Mouse (Mus musculus): ENCODE data around the gene Ly6g5b.
"Not testable (repeated sequence)": the region's sequence is repeated elsewhere in the genome, so short reads cannot be mapped to it uniquely, and the experiment has no call there.

Gene Ly6g5b

DNA sequence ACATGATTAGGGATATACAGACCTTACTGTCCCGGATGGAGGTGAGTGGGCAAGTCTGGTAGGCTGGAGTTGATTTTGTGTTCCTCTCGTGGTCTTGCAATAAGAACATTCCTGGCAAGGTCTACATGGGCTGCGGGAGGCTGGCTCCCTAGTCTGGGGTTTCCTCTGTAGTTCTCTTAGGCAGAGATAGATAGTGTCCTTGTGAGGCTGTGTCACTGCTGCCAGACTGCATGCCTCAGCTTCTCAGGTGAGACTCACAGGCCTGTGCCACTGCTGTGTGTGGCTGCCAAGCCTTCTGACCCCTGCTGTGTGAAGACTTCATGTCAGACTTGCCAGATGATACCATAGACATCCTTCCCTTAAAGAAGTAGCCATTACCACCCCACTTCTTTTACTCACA lies 24.0 kb upstream of the Ly6g5b start:
- DNase-seq, result no peak

DNA sequence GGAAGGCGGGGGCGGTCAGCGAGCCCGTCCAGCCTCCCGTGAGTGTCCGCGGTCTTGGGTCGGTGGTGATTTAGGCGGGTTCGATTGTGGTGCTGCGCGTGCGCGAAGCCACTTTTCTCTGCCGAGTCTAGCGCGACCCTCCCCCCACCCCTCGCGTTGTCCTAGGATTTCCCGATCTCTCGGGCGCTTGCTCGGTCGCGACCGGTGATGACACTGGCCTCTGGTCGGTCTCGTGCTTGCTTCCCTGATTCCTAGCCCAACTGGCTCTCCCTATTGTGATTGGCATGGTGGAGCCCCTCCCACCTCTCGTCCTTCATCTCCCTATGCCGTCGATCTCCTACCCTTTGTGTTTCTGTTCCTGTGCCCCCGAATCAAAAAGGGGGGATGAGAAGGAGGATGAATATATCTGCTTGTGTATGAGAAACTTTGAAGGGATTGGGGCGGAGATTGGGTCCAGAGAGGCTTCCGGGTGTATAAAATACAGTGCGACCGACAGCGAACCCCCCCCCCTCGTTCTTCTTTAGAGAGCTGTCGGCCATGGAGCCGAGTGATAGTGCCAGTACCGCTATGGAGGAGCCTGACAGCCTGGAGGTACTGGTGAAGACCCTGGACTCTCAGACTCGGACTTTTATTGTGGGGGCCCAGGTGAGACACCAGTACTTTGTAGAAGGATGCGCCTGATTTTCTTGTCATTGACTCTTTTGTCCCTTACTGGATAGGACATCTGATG lies 20.5 kb upstream of the Ly6g5b start:
- no peak for DNase-seq

DNA sequence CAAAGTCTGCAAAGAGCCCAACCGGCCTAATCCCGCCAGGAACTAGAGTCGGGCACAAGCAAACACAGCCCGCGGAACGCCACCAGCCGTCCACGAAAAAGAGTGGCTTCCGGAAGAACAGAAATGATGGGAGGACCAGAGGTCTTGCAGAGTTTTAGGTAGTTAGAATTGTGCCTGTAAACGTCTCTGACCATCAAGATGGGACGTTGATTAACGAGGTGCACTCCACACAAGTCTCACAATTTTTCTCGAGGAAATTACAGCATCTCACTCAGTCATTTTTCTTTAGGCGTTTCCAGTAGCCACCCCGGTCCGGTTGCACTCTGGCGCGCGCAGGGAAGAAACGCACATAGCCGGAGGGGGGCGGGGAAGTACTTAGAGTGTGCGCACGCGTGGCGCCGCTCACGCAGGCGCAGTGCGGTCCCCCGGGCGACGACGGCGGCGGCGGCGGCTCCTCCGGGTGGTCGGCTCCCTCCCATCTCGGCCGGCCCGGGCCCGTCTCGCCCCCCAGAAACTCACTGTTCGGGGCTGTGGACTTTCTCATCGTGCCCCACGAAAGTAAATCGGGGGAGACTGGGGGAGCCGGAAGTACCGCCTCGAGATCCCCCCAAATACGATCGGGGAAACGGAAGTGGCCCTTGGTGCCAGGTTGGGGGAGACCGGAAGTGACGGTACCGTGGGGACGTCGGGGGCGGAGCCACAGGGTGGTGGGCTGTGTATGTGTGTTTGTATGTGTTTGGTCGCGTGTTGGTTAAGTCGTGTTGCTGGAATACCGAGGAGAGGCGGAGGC lies 19.8 kb upstream of the Ly6g5b start, which contains the start of gene Bag6:
TSS of gene Bag6 (plus strand) at position 378 of the 790 bp plus-strand sequence.
- peak; percentile 100 for DNase-seq

DNA sequence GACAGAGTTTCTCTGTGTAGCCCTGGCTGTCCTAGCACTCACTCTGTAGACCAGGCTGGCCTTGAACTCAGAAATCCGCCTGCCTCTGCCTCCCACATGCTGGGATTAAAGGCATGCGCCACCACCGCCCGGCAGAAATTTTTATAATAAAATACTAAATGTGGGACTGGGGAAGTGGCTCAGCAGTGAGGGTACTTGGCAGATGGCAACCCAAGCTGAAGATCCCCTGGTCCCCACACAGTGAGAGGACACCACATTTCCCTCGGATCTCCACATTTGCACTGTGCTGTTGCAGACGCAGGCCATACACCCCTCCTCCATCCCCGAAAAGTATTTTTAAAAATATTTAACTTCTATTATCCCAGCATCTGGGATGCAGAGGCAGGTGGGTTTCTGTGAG lies 18.3 kb upstream of the Ly6g5b start:
- no peak for DNase-seq

DNA sequence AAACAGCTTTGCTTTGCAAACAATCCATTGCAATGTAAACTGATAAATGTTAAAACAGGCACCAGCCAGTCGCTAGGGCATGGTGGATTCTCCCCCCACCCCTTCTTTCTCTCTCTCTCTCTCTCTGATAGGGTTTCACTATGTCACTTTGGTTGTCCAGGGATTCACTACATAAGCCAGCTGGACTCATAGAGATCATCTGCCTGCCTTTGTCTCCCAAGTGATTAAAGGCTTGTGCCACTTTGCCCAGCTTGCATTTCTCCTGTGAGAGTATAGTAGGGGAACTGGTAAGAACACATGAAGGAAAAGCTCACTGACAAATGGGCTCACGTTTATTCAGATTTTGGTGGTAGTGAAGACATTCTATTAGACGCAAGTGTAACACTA lies 16.9 kb upstream of the Ly6g5b start:
- DNase-seq, result no peak

DNA sequence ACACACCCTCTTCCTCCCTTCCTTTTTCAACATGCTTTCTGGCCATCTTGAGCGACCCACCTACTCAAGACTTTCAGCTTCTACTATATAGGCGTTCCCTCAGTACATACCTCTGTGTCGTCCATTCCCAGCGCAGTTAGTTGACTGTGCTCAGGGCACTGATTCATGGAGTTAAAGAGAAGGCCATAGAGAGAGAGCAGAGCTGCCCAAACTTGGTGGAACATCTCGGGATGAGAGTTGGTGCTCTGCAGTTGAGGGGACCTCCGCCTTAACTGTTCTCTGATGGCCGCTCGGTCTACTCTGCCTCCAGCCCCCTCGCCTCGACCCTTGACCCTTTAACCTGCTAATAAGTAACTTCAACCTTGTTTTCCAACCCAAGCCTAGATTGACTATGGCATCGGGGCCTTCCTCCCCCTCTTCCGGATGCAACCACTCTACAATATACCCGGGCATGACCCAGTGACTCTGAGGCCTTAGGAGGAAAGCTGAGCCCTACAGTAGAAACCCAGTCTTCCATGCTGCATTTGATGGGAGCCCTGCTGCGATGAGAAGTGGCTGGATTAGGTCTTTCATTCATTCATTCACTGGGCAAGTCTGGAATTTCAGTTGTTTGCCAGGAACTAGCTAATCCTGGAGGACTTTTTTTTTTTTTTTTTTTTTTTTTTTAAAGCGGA lies 16.4 kb upstream of the Ly6g5b start, which contains the start of gene Apom:
TSS of gene Apom (minus strand) at position 551 of the 674 bp plus-strand sequence.
- DNase-seq, result peak; percentile 91

DNA sequence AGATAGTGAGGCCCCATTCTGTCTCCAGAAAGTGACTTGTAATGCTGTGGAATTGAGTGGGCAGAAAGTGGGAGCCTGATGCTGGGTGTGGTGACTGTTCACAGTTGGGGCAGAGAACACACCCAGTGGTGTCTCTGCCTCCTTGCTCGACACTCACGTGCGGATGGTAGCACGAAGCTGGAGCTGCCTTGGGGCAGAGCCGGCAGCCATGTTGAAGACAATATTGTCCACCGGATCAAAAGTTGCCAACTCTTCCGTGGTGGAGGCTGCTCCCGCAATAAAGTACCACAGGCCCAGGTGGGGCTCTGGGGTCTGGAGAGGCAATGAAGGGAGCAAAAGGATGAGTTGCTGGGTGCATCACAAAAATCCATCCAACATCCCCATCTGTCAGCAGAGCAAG lies 15.8 kb upstream of the Ly6g5b start:
- DNase-seq, result peak; percentile 90

DNA sequence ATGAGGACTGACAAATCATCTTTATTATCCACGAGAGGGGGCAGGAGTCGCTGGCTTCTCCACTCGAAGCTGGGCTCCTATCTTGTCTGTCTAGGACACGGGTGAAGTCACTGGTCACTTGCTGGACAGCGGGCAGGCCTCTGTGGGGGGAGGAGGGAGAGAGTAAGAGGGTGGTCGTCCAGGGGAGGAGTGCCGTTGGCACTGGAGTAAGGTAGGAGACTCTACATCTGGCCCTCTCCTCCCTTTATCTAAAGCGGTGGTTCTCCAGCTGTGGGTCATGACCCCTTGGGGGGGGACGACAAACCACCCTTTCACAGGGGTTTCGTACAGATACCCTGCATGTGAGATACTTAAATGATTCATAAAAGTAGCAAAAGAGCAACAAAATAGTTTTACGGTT lies 13.8 kb upstream of the Ly6g5b start:
- no peak for DNase-seq

DNA sequence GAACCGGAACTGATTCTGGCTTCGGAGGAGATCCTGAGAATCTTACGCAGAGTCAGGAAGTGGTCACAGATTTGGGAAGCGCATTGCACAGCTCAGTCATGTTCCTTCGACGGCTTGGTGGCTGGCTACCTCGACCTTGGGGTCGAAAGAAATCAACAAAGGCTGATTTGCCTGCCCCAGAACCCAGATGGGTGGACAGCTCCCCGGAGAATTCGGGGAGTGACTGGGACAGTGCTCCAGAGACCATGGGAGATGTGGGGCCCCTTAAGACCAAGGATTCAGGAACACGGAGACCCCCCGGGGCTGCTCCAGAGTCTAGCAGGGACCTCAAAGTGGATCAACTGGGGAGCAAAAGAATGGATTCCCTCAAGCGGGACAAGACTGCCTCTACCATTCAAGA lies 11.8 kb upstream of the Ly6g5b start:
- DNase-seq, result no peak

DNA sequence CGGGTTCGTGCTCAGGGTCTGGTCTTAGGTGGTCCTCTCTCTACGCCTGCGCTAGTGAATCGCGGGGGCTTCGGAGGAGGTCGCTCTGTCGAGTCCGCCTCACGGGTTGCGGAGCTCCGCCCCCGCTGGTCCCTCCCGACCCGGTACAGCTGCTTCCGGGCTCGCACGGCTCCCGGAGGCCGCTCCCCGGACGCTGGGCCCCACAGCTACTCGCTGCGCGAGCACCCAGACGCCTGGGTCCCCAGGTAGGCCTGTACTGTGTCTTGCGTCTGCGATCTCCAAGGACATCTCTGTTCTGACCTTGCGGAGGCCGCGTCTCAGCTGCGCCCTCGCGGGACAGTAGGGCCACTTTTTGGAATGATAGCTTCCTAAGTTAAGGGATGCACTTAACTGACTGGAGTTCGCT lies 11.0 kb upstream of the Ly6g5b start, which contains the start of gene D17H6S53E:
TSS of gene D17H6S53E (plus strand) at position 168 of the 406 bp plus-strand sequence.
- DNase-seq, result peak; percentile 99

DNA sequence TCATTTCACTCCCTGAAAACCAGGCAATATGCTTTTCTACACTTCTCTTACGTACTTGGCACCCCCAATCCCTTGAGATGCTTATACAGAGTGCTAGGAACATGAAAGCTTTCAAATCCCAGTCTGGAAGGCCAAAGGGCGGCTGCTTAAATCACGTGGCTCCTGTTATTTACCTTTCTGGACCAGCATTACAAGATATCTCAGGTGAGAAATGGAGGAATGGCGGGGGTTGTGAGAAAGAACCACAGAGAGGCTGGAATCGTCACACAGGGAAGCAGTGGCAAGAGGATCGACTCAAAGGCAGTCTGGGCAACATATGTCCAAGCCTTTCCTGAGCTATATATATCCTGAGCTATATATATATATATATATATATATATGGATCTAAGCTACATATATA lies 10.3 kb upstream of the Ly6g5b start:
- no peak for DNase-seq

DNA sequence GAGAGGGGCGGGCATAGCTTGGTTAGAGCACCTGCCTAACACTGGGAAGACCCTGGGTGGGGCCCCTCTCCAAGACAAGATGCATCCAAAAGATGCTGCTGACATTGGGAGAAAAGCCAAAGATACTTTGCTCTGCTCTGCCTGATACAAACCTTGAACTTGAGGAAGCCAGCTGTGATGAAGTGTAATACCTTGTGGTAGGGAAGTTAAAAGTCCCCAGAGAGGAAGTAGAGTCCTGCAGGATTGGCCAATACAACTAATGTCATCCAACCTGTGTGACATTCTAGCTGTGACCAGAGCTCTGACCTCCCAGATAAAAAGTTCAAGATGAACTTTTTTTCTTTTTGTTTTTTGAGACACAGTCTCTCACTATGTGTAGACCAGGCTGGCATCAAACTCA lies 9.9 kb upstream of the Ly6g5b start:
- no peak for DNase-seq

DNA sequence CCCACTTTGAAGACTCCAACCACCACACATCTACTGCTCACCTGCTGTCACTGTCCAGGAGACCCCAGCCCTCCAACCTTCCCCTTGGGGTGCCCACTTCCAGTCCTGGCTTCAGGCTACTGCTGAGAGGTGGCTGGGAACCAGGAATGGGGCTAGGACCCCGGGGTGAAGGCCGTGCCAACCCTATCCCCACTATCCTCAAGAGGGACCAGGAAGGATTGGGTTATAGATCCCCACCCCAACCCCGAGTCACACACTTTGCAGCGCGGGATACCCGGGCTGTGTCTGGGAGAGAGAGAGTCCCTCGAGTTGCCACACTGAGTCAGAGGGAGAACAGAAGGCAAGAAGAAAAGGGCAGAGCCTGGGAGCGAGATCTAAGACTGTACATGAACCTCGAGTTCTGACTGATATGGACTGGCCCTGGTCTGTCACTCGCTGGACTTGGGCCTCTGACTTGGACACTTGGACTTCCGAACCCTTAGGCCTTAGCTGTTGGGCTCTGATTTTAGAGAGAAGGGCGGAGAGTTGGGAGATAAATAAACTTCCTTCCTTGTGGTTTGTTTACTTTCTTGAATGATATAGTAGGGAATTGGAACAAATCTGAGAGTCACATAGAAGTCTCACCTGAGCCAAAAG lies 9.2 kb upstream of the Ly6g5b start:
- DNase-seq, result not testable (repeated sequence)

DNA sequence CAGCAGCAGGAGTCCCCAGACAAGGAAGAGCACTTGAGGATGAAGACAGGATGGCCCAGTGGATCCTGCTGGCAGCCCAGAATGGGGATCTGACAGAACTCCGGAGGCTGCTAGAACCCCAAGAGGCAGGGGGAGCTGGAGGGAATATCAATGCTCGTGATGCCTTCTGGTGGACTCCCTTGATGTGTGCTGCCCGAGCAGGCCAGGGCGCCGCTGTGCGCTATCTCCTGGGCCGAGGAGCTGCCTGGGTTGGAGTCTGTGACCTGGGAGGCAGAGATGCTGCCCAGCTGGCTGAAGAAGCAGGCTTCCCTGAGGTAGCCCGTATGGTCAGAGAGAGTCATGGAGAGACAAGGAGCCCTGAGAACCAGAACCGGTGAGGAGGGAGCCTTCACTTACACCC lies 8.1 kb upstream of the Ly6g5b start:
- DNase-seq, result peak; percentile 91

DNA sequence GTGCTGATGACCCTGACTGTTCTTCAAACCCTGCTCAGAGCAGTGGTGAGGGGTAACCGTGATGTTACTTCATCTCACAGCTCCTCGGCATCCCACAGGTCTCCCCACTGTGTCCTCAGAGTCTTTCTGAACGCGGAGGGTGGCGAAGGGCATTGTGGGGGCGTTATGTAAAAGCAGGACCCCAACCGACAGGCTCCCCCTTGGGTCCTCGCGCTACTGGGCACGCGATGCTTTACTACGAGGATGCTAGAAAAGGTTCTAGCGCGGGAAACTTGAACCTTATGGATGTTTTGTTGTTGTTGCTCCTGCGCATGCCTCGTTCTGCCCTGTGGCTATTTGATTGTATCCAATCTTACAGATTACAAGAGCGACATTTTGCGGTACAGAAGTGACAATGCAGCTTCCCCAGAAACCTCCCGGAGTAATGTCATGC lies 6.7 kb upstream of the Ly6g5b start, which contains the start of gene Csnk2b:
TSS of gene Csnk2b (minus strand) at position 183 of the 433 bp plus-strand sequence.
- peak; percentile 96 for DNase-seq

DNA sequence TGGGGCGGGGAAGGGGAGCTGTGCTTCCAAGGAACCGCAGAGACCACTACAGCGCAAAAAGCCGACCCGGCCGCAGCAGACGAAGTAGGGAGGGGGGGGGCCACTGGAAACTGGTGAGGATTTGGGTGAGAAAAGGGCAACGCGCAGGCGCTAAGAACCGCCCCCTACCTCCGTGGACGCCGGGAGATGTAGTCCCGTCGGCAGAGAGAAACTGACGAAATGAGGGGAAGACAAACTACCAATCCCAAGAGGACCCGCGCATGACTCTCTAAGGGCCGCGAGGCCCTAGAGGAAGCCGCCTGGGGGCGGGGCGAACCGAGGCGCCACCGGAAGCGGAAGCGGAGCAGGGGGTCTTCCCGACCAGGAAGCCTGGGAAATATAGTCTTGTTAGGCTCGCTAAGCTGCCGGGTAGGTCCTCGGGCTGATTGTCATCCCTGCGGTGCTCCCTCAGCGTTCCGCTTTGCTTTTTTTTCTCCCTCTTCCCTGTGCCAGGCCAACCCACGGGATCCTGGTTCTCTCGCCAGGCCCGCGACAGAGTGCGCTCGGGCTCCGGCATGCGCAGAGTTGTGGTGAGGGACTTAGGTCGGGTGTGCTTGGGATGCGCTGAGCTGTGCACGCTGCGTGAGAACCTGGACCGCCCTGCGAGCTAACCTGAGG lies 6.0 kb upstream of the Ly6g5b start, which contains the start of gene Gpank1:
TSS of gene Gpank1 (plus strand) at position 313 of the 657 bp plus-strand sequence.
- DNase-seq, result peak; percentile 100

DNA sequence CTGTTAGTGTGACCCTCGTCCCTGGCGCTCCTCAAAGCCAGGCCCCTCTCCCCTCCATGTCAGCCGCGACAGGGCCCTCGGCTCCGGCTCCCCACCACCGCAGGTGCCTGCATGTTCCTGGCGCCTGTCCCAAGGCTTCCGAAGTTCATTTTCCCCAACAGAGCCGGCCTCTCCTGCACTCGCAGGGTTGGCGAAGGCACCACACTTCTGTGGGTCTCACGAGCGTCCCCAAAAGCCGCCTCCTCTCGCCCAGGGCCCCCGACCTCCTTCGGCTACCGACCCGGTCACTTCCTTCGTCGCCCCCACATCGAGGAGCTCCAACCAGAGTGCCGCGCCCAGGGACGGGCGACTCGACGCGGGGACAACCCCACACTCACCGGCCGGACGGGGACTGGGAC lies 5.5 kb upstream of the Ly6g5b start:
- no peak for DNase-seq

DNA sequence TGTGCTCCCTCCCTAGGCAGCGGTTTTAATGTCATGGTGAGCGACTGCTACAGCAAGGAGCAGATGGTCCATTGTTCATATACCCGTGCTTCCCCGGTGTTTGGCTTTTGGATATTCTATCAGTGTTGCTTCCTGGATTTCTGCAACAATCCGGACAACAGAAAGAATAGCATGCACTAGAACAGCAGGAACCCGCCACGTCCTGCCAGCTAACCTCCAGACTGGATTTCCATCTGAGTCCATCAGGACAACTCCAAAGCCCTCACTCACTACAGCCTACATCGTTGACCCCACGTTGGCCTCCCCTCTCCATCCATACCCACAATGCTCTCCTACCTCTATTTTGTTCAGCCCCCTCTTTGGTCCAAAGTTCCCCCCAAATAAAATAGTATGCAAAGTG lies 3.5 kb downstream of the Ly6g5b start:
- peak; percentile 91 for DNase-seq

DNA sequence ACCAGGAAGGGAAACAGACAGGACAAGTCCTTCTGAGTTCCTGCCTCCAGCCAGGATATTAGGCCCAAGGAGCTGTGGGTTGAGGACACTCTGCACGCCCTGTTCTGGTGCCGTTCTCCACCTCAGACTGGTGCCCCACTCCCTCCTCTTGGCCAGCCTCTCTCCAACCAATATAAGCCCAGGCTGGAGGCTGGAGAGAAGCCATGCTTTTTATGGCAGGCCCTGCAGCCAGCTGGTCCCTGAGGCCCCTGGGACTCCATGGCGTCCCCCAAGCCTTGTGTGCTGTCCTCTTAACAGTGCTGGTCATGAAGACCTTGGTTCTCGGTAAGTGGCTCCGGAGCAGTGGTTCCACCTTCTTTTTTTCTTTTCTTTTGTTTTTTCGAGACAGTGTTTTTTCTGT lies 7.1 kb downstream of the Ly6g5b start, which contains the start of gene Ly6g5c:
TSS of gene Ly6g5c (plus strand) at position 183 of the 400 bp plus-strand sequence.
- no peak for DNase-seq

DNA sequence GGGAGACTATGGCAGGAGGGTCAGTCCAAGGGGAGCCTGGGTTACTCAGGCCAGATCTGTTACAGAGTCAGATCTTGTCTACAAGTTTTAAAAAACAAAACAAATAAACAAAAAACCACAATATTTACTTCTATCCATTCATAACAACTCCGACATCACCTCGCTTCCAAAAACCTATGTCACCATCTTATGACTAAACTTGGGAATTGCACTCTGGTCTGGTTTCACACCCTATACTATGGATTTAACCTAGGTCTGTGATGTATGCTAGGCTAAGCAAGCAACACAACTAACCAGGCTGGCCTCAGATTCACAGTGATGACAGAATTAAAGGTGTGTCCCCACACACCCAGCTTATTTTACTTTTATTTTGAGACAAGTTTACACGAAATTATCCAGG lies 8.7 kb downstream of the Ly6g5b start:
- no peak for DNase-seq

DNA sequence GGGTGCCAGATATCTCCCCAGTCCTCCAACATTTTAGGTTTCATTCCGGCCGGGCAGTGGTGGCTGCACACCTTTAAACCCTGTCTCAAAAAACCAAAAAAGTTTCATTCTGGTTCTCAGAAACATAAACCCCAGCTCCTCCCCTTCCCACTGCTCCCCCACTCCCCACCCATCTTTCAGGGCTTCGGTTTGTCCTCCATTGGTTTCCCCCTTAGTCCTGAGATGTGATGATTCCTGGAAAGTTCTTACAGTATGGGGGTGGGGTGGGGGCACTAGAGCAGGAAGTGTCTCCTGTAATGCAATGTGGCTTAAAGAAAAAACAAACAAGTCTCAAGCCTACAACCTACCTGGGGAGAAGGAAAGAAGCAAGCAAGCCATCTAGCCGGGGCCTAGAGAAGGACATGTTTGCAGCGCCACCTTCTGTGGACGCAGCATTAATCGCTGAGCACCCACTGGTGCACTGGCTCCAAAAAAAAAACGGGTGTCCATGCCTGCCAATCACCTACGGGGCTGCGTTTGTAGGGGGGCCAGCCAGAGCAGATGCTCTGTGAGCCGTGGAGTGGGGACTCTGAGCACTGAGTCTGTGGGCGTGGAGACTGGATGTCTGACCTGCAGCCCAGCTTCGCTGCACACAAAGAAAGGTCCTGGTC lies 9.4 kb downstream of the Ly6g5b start:
- DNase-seq, result no peak

DNA sequence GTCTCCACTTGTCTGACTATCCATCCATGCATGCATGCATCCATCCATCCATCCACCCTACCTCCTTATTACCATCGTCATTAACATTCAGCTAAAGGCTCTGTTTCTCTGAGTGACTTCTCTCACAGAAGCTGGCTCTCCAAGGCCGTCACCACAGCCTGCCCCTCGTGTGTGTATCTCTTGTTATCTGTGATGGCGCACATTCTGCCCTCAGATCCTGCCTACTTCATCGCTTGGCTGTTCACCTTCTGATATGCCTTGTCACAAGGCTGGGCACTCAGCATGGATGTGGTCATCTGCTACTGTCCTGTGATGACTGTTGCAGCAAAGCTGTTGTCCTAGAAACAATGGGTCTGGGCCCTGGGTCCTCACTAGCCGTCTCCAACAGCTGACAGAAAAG lies 10.5 kb downstream of the Ly6g5b start:
- DNase-seq, result no peak

All from heart, adult 11 months (tissue).